Mouse (Mus musculus): ENCODE data around the gene Gli2.

The Gli2 gene

DNA sequence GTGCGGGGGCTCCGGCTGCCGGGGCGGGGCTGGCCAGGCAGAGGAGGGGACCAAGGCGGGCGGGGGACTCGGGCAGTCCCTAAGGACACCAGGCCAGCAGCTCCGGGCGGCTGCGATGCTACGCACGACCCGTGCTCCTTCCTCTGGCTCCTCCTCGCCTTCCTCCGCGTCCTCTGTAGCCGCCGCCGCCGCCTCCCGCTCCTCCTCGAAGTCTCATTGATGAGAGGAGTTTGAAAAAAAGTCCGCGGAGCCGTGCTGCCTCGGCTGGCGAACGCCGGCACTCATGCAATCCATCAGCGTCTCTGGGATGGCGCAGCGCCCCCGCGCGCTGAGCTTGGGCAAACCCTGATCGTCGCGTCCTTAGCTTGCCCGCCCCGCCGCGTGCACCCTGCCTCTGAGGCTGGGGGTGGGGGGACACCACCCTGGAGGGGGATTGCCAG, at the start of gene Gli2:
Gene Gli2 (minus strand): TSS at position 218 of the 440 bp plus-strand sequence.
- no peak for DNase-seq (ENCODE audit: low read depth, low spot score)

- no peak for DNase-seq (ENCODE audit: low read depth, low spot score)
These were observed 44.6 kb upstream of the Gli2 start for GRCm38 (mm10) chr1:119097921-119098521.

DNA sequence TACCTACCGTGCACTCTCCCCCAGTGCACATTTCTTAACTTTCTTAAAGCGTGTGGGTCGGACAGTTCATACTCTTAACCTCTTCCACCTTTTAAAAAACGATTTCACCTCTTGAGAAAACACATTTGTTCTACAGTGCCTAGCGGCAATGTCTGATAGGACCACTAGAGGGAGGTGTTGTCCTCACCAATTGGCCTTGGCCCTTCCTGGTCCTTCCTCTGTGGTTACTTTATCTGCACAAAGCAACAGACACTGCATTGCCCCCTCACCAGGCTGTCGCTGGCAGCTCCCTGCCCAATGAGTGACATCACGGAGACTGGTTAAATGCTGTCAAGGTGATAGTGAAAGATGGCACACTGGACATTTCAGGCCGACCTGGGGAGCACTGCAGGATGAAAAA, 40.3 kb upstream of the Gli2 start:
- DNase-seq (ENCODE audit: low read depth, low spot score): peak; percentile 44

- DNase-seq (ENCODE audit: low read depth, low spot score): no peak
These were observed 36.6 kb upstream of the Gli2 start for GRCm38 (mm10) chr1:119089887-119090620.

GRCm38 (mm10) chr1:119087539-119087938, 34.1 kb upstream of the Gli2 start:
- peak; percentile 68 for DNase-seq (ENCODE audit: low read depth, low spot score)

DNA sequence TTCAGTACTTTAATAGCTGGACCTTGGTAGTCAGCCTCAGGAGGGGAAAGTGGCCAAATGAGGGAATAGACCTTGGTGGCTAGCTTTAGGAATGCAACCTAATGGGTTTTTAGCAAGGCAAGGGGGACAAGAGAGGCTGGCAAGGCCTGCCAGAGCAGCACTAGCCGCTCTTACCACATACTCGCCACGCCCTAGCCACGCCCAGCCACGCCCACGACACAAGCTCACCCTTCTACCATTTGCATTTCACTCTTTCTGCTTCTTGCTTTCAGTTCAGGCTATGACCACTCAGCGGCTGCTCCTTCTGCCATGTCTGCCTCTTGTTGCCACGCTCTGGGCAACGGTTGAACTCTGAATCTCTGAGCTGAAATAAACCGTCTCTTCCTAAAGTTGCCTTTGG, 32.4 kb upstream of the Gli2 start:
- DNase-seq (ENCODE audit: low read depth, low spot score): peak; percentile 50

- DNase-seq (ENCODE audit: low read depth, low spot score): peak; percentile 31
These were observed 30.1 kb upstream of the Gli2 start for GRCm38 (mm10) chr1:119083468-119083921.

DNA sequence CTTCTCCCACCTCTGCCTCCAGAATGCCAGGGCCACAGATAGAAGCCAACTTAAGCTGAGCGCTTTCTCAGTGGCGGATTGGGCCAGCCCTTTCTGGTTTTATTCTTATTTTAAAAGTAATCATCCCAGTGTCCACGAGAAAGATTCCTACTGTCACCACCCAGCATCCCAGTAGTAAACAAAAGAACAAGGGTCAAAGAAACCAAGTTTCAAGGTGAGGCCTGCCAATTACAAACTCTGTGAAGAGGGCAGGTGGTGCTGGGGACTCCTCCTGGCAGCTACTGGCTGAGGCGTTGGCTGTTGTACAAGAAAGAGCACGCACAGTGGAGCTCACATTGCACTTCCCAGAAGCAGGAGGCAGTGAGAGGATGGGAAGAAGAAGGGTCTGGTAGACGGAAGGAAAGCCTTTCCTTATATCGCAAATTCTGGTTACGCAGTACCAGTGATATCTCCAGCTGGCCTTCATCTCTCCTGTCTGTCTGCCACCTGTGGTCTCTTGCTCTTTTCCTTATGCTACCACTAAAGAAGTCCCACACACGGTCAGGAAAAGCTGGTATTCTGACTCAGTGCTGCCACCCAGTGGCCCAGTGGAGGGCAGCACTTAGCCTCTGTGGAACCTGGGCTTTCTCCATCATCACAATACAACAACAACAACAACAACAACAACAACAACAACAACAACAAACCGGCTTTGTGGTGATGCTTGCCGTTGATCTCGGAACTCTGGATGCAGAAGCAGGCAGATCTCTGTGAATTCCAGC, 29.0 kb upstream of the Gli2 start:
- DNase-seq (ENCODE audit: low read depth, low spot score): peak; percentile 10

- no peak for DNase-seq (ENCODE audit: low read depth, low spot score)
These were observed 24.5 kb upstream of the Gli2 start for GRCm38 (mm10) chr1:119077933-119078332.

DNA sequence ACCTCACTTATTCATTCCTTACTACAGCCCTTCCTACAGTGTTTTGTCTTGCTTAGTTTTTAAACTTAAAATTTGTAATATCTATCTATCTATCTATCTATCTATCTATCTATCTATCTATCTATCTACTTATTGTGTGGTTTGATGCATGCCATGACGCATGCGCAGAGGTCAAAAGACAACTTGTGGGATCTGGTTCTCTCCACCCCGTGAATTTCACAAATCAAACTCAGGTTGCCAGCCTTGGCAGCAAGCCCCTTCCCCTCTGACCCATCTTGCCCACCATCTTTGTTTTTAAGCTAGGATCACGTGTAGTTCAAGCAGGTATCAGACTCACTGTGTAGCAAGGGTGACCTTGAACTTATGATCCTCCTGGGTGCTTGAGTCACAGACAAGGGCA, 22.9 kb upstream of the Gli2 start:
- no peak for DNase-seq (ENCODE audit: low read depth, low spot score)

DNA sequence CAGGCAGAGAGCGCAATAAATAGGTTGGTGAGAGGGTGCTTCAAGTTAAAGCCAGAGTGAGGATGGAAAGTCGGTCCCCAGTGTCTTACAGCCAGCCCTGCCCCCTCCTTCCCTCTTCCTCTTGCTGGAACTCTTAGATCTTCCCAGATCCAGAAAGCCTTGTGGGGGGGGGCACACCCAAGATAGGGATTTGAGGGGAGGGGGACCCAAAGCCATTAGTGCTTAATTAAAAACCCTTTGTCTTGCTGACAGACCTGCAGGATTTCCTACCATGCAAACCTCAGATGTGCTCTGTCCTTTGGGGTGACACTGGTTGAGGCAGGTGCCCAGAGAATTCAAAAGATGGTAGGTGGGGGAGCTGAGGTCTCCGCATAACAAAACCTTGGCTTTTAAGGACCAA, 22.5 kb upstream of the Gli2 start:
- DNase-seq (ENCODE audit: low read depth, low spot score): no peak

GRCm38 (mm10) chr1:119075500-119075899, 22.1 kb upstream of the Gli2 start:
- DNase-seq (ENCODE audit: low read depth, low spot score): no peak

DNA sequence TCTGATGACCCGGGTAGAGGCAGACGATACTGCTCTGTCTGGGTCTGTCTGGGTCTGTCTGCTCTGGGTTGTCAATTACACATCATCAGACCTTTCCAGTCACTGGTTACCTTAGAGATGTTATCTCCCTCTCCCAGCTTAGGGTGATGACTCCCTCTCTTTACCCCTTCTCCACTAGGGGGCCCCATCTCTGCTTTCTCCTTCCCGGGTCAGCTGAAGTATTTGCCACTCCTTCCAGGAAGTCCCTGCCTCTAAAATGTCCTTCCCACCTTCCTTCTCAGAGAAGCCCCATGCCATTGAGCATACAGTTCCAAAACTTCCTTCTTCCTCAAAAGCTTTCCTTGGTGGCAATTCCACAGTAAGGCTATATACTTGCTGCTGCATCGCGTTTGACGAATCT, 21.5 kb upstream of the Gli2 start:
- DNase-seq (ENCODE audit: low read depth, low spot score): peak; percentile 7

GRCm38 (mm10) chr1:119073876-119074275, 20.5 kb upstream of the Gli2 start:
- DNase-seq (ENCODE audit: low read depth, low spot score): no peak

- DNase-seq (ENCODE audit: low read depth, low spot score): no peak
These were observed 11.7 kb upstream of the Gli2 start for GRCm38 (mm10) chr1:119064892-119065671.

DNA sequence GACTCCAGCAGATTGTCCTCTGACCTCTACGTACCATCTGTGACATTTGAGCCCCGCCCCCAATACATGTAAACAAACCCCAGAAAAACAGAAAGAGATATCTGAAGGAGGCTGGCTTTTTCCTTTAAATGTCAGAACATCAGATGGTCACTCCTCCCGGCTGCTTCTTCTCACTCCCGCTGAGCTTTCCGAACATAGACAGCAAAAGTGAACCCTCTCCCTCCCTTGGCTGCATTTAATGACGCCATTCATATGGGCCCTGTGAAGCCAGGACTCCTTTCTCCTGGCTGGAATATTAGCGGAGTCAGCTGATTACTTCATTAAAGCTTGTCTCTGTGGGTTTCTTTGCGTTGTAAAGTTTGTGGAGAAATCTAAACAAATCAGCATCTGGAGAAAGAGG, 3.1 kb upstream of the Gli2 start:
- no peak for DNase-seq (ENCODE audit: low read depth, low spot score)

DNA sequence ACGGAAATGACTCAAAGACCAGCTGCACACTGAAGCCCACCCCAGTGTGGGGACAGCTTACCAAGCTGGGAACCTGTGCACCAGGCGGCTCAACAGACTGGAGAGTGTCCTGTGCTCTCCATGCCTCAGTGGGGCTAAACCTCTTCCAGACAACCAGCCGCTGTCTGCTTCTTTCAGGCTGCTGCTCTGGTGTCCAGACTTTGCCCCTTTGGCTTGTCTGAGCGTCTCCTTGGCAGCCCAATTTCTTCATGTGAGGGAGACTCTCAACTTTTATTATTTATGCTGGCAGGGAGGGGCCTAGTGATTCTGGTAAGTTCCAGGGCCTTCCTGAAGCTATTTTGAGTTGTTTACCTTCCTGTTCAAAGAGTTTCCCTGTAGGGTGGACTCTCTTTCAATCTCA, 2.4 kb upstream of the Gli2 start:
- DNase-seq (ENCODE audit: low read depth, low spot score): no peak

GRCm38 (mm10) chr1:119054468-119054867, 1.0 kb upstream of the Gli2 start:
- no peak for DNase-seq (ENCODE audit: low read depth, low spot score)

GRCm38 (mm10) chr1:119053872-119054354, 494 bp upstream of the Gli2 start:
- DNase-seq (ENCODE audit: low read depth, low spot score): no peak

DNA sequence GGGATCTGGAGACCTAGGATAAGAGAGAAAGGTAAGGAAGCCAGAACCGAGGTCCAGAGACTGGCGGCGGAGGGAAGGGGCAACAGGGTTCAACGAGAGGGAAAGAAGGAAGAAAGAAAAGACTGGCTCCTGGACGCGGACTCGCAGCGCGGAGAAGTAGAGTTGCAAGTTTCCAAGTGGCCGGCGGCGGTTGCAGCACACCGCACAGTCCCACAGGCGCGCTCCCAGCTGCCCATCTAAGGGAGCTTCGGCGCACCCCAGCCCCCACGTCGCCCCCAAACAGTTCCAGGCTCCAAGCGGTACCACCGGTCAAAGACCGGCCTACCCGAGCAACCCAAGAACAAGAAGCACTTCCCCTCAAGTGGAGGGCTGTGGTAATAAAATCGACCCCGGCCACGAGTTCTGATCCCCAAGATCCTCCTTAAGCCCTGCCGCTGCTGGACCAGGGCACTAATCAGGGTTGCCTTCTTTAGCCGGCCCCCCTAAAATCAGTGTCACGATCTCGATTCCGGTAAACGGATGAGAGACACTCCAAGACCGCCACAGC, 715 bp downstream of the Gli2 start:
- DNase-seq (ENCODE audit: low read depth, low spot score): no peak

DNA sequence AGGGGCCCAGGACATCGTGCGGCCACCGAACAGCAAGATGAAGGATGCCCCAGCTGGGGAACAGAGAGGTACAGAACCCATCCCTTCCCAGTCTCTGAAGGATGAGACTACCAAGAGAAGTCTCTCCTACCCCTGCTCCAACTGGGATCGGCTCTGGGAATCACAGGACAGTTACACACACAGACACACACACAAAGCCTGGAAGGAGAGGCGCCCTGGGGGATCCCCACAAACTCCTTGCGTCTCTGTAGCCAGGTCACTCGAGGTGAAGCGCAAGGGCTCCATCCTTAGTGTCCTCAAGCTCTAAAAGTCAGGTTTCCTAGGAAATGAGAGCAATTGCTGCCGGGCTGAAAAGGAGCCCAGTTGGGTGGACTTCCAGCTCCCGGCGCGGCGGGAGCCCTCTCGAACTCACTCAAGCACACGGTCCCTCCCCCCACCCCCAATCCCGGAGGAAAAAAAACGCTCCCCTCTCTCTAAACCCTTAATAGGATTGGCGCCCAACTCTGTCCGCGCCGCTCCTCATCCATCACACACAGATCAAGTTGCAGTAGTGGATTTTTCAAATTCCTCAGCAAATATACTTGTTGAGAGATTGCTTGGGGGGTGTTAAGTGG, 1.4 kb downstream of the Gli2 start:
- no peak for DNase-seq (ENCODE audit: low read depth, low spot score)

All from A20 (cell line).